Mouse (Mus musculus) stomach, postnatal 0 days (tissue): ENCODE measurements around the gene Napepld. TPM values are rescaled to one million over a fixed set of nuclear protein-coding genes. Genes with fewer than 3 reads are reported as not detected.
"Not testable (repeated sequence)": the region's sequence is repeated elsewhere in the genome, so short reads cannot be mapped to it uniquely, and the experiment has no call there.

Source experiments
- ATAC-seq: fragments of 200-750 bp; cut with Nextera tagmentation; 2 replicates; pipeline ENCODE4 v1.8.0; 2017; ENCODE audit not compliant: low FRiP score, low TSS enrichment
- DNase-seq: peaks from one replicate; pipeline ENCODE4 v3.0.0-alpha.2; 2016; ENCODE audit warnings: low spot score
- H3K27ac ChIP-seq: fragments of 300-500 bp; sonication (generic); replicated peaks from 2 replicates; pipeline ENCODE4 v1.5.1; 2014; ENCODE audit warnings: mild to moderate bottlenecking, control low read depth
- H3K27me3 ChIP-seq: fragments of 300-500 bp; sonication (generic); 2 replicates; pipeline ENCODE4 v1.6.1; 2014; ENCODE audit warnings: low read length; ENCODE audit not compliant: control insufficient read depth, insufficient read depth
- H3K36me3 ChIP-seq: fragments of 300-500 bp; sonication (generic); 2 replicates; pipeline ENCODE4 v1.6.1; 2014; ENCODE audit warnings: low read length, mixed read lengths; ENCODE audit not compliant: control insufficient read depth, insufficient read depth
- H3K4me1 ChIP-seq: fragments of 300-500 bp; sonication (generic); replicated peaks from 2 replicates; pipeline ENCODE4 v1.6.1; 2014; ENCODE audit warnings: antibody characterized with exemption; ENCODE audit not compliant: control insufficient read depth, insufficient read depth
- H3K4me2 ChIP-seq: fragments of 300-500 bp; sonication (generic); replicated peaks from 2 replicates; pipeline ENCODE4 v1.6.1; 2014; ENCODE audit warnings: low read depth, mild to moderate bottlenecking, control low read depth, moderate library complexity
- H3K4me3 ChIP-seq: fragments of 300-500 bp; sonication (generic); 2 replicates; pipeline ENCODE4 v1.5.1; 2014; ENCODE audit warnings: low read depth, low read length, control low read depth
- H3K9ac ChIP-seq: fragments of 300-500 bp; sonication (generic); 2 replicates; pipeline ENCODE4 v1.6.1; 2014; ENCODE audit warnings: mild to moderate bottlenecking, low read length, control low read depth, mixed read lengths
- H3K9me3 ChIP-seq: fragments of 300-500 bp; sonication (generic); 2 replicates; pipeline ENCODE4 v1.6.1; 2016; ENCODE audit warnings: low read length; ENCODE audit not compliant: control insufficient read depth
- CTCF ChIP-seq: IDR thresholded peaks from 2 replicates; pipeline ENCODE4 v1.5.1; 2016; ENCODE audit warnings: antibody characterized with exemption, low read depth, mild to moderate bottlenecking, moderate library complexity
- EP300 ChIP-seq: optimal IDR thresholded peaks from 2 replicates; pipeline ENCODE3; 2016; ENCODE audit warnings: antibody characterized with exemption
- WGBS: fragments of 180-500 bp; shearing (Covaris S2); extraction: QIAGEN DNeasy Blood & Tissue Kit; methylation state at CpG from one replicate; pipeline ENCODE4 v1.1.7; 2014; 5-methylcytosine and 5-hydroxymethylcytosine counted together
- polyA plus RNA-seq: library from polyadenylated mRNA; unstranded; fragments of >200 nt; fragmentation: Nextera tagmentation; extraction: Ambion mirVana; gene quantifications from 2 replicates; pipeline ENCODE4 v1.2.1, GENCODE M21; 2015

Gene Napepld
- polyA plus RNA-seq, 1 experiment from 2014 or later, result 3.3 TPM

DNA sequence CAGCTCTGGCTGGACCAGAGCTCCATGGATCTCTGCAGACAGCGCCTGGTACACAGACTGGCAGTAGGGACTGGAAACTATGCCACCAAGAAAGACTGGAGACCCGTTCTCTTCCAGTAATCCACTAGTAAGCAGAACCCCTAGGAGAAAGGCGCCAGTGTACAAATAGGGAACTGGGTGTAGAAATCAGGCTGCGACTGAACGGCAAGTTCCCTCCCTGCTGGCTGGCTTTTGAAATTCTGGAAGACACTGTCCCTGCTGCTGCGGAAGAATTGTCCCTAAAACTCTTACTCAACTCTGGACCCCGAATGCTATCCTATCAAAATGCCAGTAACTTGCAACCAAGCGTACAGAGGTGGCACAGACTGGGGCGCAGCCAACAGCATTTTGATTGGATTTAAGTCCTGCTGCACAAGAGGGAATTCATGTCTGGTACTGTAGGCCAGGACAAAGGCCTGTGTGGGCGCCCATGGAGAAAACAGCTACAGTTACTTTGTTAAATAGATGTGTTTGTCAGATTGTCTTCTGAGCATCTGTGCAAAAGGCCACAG, 16.0 kb upstream of the Napepld start:
- no peak overlapping the region for H3K27ac ChIP-seq

DNA sequence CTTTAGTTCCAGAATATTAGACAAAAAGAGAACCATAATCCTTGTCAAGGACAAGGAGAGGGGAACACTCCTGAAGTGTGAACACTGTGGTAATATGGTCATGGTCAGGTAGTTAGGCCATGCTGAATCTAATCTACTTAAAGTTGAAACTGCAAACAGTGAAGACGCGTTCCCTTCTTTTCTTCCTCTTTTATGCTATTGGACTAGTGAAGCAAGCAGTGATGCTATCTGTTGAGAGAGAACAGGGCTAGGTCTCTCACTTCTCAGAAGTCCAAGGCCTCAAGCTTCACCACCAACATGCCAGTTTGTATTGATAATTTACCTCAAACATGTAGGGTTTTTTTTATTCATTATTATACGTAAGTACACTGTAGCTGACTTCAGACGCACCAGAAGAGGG, 13.3 kb upstream of the Napepld start:
- Histone ChIP-seq H3K4me1 (no peaks in the 10 kb centered on the region), H3K4me3 (no peak overlapping the region), H3K36me3 (no peaks in the 10 kb centered on the region), H3K9me3 (no peaks in the 10 kb centered on the region), H3K9ac (no peak overlapping the region), H3K4me2 (no peak overlapping the region), H3K27ac (no peak overlapping the region), H3K27me3 (no peaks in the 10 kb centered on the region)
- TF ChIP-seq EP300, result no peak
- no peak for TF ChIP-seq CTCF
- ATAC-seq (no peak), DNase-seq (no peak)
- 87% methylated on average over 4 of the region's 4 CpGs for WGBS

More for the DNA sequence above, 16.0 kb upstream of the Napepld start:
- no peak for TF ChIP-seq CTCF
- no peaks in the 10 kb centered on the region for H3K27me3 ChIP-seq
- H3K9me3 ChIP-seq, result no peaks in the 10 kb centered on the region
- H3K4me3 ChIP-seq, result no peak overlapping the region
- H3K9ac ChIP-seq, result no peak overlapping the region
- ATAC-seq (no peak), DNase-seq (no peak)
- no peaks in the 10 kb centered on the region for H3K36me3 ChIP-seq
- WGBS, result 88% methylated on average over 10 of the region's 10 CpGs
- no peak overlapping the region for H3K4me2 ChIP-seq
- no peaks in the 10 kb centered on the region for H3K4me1 ChIP-seq

DNA sequence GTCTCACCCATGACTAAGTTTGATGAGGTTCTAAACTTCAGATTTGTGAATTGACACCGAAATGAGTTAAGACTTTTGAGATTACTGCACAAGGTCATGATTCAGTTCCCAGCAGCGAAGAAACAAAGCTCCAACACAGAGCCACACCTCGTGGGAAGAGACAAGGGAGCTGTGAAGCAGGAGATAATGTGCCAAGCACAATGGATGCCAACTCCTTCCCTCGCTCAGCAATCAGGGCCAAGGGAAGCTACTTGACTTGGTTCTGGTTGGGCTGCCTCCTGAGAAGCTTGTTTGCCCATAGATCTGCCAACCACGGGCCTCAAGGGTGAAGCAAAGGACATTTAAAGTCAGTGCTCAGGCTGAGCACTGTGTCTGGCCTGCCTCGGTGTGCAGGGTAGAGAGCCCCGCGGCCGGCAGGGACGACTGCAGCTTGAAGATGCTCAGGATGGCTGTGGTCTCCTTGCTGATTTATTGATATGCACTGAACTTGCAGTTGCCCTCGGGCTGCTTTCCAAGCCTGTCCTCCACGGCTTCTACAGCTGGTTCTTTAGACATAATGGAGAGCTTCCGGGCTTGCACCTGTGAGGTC, 11.0 kb upstream of the Napepld start:
- Histone ChIP-seq H3K4me2 (no peak overlapping the region), H3K4me3 (no peak overlapping the region), H3K9me3 (no peaks in the 10 kb centered on the region), H3K9ac (no peak overlapping the region), H3K27ac (no peak overlapping the region), H3K36me3 (no peaks in the 10 kb centered on the region), H3K4me1 (no peaks in the 10 kb centered on the region), H3K27me3 (no peaks in the 10 kb centered on the region)
- no peak for ATAC-seq
- WGBS, result 50% methylated on average over 13 of the region's 13 CpGs
- TF ChIP-seq CTCF, result no peak
- TF ChIP-seq EP300, result no peak
- no peak for DNase-seq

DNA sequence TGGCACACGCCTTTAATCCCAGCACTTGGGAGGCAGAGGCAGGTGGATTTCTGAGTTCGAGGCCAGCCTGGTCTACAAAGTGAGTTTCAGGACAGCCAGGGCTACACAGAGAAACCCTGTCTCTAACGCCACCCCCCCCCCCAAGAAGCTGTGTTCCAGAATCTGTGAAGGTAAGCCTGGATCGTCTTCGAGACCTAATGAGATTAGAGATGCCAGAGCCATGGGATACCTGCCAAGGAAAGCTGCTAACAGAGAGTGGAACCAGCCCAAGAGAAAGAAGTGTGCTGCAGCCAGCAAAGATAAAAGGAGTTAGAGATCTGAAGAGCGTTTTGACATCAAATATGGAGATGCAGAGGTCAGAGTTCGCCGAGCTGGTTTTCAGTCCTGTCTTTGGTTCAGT, 6.8 kb upstream of the Napepld start:
- H3K36me3 ChIP-seq, ATAC-seq, H3K27ac ChIP-seq, H3K4me3 ChIP-seq, H3K9ac ChIP-seq, H3K9me3 ChIP-seq, H3K4me2 ChIP-seq, H3K27me3 ChIP-seq, H3K4me1 ChIP-seq, DNase-seq: not testable (repeated sequence)
- 82% methylated on average over 8 of the region's 8 CpGs for WGBS

DNA sequence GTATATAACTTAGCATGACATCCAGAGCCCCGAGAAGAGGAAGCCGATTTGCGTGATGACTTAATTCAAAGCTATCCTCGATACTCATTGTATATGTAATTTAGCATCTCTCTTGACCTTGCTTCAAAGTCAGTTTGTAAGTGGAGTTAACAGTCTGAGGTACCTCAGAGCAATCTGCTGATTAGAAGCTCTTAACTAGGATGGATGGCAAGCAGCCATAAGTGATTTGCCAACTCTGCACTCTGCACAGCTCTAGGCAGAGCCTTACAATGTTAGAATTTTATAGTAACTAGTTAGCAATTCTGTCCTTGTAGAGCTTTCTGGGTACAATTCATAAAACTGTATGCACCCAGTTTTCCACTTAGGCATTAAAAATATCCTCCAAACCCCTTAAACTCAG, 5.3 kb upstream of the Napepld start:
- H3K4me2 ChIP-seq, result no peak overlapping the region
- no peak overlapping the region for H3K4me3 ChIP-seq
- DNase-seq (no peak), ATAC-seq (no peak)
- no peak overlapping the region for H3K27ac ChIP-seq
- H3K9ac ChIP-seq, result no peak overlapping the region
- no peaks in the 10 kb centered on the region for H3K27me3 ChIP-seq
- H3K4me1 ChIP-seq, result no peaks in the 10 kb centered on the region
- H3K36me3 ChIP-seq, result no peaks in the 10 kb centered on the region
- H3K9me3 ChIP-seq, result no peaks in the 10 kb centered on the region
- no peak for TF ChIP-seq CTCF
- no peak for TF ChIP-seq EP300
- WGBS, result 85% methylated on average over 4 of the region's 4 CpGs

DNA sequence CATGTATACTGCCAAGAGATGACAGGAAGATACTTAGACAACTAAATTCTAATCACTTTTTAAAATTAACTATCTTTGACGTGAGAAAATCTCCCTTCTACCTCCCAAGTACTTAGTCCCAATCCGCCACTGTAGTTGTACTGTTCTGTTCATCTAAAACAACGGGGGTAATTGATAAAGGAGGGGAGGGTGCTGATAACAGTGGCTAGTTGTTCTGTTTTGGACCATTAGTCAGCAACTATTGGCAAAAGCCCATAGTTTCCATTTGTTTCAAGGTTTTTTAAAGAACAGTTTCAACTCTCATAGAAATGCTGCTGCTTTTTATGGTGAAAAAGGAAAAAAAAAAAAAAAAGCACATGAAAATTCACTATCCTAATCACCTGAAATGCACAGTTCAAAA, 2.5 kb upstream of the Napepld start:
- no peak for TF ChIP-seq EP300
- no peak for TF ChIP-seq CTCF
- ATAC-seq, result no peak
- 75% methylated on average over 3 of the region's 3 CpGs for WGBS

More for the DNA sequence above, 2.5 kb upstream of the Napepld start:
- H3K4me1 ChIP-seq, result no peaks in the 10 kb centered on the region
- no peaks in the 10 kb centered on the region for H3K36me3 ChIP-seq
- no peaks in the 10 kb centered on the region for H3K9me3 ChIP-seq
- DNase-seq, result no peak
- H3K27me3 ChIP-seq, result no peaks in the 10 kb centered on the region
- no peak overlapping the region for H3K27ac ChIP-seq
- no peak overlapping the region for H3K9ac ChIP-seq
- no peak overlapping the region for H3K4me2 ChIP-seq
- no peak overlapping the region for H3K4me3 ChIP-seq
